Mouse (Mus musculus) heart, embryonic 16.5 days (tissue): ENCODE results near the gene Carm1. TPM values are rescaled to one million over a fixed set of nuclear protein-coding genes. Genes with fewer than 3 reads are reported as not detected.
"Not testable (repeated sequence)": the region's sequence is repeated elsewhere in the genome, so short reads cannot be mapped to it uniquely, and the experiment has no call there.

ENCODE experiments used
- ATAC-seq: fragments of 200-750 bp; cut with Nextera tagmentation; replicated peaks from 2 replicates; pipeline ENCODE4 v1.8.0; 2017; ENCODE audit warnings: moderate number of reproducible peaks; ENCODE audit not compliant: insufficient read depth, low FRiP score; ENCODE audit errors: extremely low read depth
- H3K27ac ChIP-seq: fragments of 300-500 bp; sonication (generic); 2 replicates; pipeline ENCODE4 v1.5.1; 2014; ENCODE audit warnings: mild to moderate bottlenecking, low read length, control low read depth, moderate library complexity
- H3K27me3 ChIP-seq: fragments of 300-500 bp; sonication (generic); 2 replicates; pipeline ENCODE4 v1.6.1; 2014; ENCODE audit warnings: low read length, mixed read lengths; ENCODE audit not compliant: control insufficient read depth, insufficient read depth
- H3K36me3 ChIP-seq: fragments of 300-500 bp; sonication (generic); 2 replicates; pipeline ENCODE4 v1.6.1; 2014; ENCODE audit not compliant: control insufficient read depth, insufficient read depth
- H3K4me1 ChIP-seq: fragments of 300-500 bp; sonication (generic); 2 replicates; pipeline ENCODE4 v1.6.1; 2014; ENCODE audit warnings: low read length, mixed read lengths; ENCODE audit not compliant: control insufficient read depth, insufficient read depth
- H3K4me2 ChIP-seq: fragments of 300-500 bp; sonication (generic); 2 replicates; pipeline ENCODE4 v1.6.1; 2014; ENCODE audit warnings: low read depth, mild to moderate bottlenecking, control low read depth, low read length
- H3K4me3 ChIP-seq: fragments of 300-500 bp; sonication (generic); 2 replicates; pipeline ENCODE4 v1.5.1; 2014; ENCODE audit warnings: mild to moderate bottlenecking, control low read depth, low read length
- H3K9ac ChIP-seq: fragments of 300-500 bp; sonication (generic); 2 replicates; pipeline ENCODE4 v1.6.1; 2014; ENCODE audit warnings: low read length, control low read depth
- H3K9me3 ChIP-seq: fragments of 300-500 bp; sonication (generic); replicated peaks from 2 replicates; pipeline ENCODE4 v1.6.1; 2016; ENCODE audit warnings: low read length; ENCODE audit not compliant: control insufficient read depth
- WGBS: fragments of 180-500 bp; shearing (Covaris S2); extraction: QIAGEN DNeasy Blood & Tissue Kit; methylation state at CpG from one replicate; pipeline ENCODE4 v1.1.7; 2014; 5-methylcytosine and 5-hydroxymethylcytosine counted together
- polyA plus RNA-seq: library from polyadenylated mRNA; unstranded; fragments of >200 nt; fragmentation: Nextera tagmentation; extraction: Ambion mirVana; gene quantifications from 2 replicates; pipeline ENCODE4 v1.2.1, GENCODE M21; 2015

The Carm1 gene
- polyA plus RNA-seq, 1 experiment from 2014 or later, result 17.2 TPM

DNA sequence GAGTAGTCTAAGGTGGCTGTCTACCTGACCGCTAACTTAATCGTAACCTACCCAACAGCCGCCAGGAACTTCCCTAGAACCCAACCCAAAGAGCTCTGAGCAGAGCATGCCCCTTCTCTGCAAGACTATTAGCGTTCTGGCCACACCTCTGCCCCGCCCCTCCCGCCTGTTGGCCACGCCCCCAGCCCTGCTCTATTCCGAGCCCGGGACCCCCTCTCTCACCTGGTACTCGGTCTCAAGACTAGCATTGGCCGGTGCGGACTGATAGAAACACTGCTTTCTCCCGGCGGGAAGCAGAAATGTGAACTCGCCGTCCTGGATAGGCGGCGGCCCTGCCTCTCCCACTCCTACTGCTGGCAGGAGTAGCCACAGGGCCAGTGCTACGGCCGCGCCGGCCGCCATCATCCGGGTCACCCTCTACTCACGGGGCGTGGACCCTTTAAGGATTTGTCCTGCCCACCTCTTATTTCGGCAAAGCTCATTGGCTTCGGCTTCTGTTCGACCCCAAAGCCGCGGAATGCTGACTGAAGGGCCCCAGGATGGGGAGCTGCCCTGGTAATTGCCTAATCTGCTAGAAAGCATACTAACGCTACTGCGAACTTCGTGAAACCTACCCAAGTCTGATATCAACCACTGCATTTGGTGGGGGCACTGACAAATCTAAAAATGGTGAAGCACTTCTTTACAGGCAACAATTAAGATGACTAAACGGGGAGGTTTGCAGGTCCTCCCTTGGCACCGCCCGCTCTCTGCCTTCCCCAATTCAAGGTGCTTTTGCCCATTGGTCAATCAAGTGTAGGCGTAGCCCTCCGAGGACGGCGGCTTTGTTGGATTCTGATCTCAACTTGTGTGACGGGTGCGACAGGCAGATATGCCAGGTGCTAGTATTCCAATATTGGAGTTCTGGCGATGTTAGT, 36.7 kb upstream of the Carm1 start, which contains the start of gene Tmed1:
Tmed1 (minus strand) TSS at position 481 of the 917 bp plus-strand sequence.
- H3K27me3 ChIP-seq, result no peaks in the 10 kb centered on the region
- H3K27ac ChIP-seq, result peak within 1 kb of the TSS; percentile 96
- H3K4me2 ChIP-seq, result peak within 1 kb of the TSS; percentile 88
- WGBS, result under 1% methylated on average over 44 of the region's 44 CpGs
- peak; percentile 97 for ATAC-seq
- peaks cover 24% of the 10 kb centered on the region for H3K36me3 ChIP-seq
- H3K4me1 ChIP-seq, result peaks cover 13% of the 10 kb centered on the region
- H3K9me3 ChIP-seq, result no peaks in the 10 kb centered on the region
- H3K4me3 ChIP-seq, result peak within 1 kb of the TSS; percentile 90
- H3K9ac ChIP-seq, result peak within 1 kb of the TSS; percentile 87

DNA sequence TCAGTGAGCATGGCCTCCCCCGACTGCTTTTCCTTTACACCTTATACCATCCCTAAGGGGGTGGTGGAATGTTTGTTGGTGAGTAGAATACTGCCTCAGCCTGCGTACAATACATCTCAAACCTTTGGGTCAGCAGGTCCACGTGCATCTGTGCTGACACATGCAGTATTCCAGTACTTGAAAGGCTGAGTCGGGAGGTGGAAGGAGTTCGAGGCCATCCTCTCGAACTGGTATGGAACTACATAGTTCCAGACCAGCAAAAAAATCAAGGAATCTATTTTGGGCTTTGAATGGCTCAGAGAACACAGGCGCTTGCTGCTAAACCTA, 36.0 kb upstream of the Carm1 start:
- no peak; the same call in 1 of the 2 replicates for ATAC-seq
- Histone ChIP-seq H3K4me3 (peak overlapping the region; percentile 90), H3K27ac (peak overlapping the region; percentile 96), H3K4me2 (peak overlapping the region; percentile 88), H3K27me3 (no peaks in the 10 kb centered on the region), H3K9me3 (no peaks in the 10 kb centered on the region), H3K9ac (peak overlapping the region; percentile 87), H3K4me1 (peaks cover 13% of the 10 kb centered on the region), H3K36me3 (peaks cover 21% of the 10 kb centered on the region)
- WGBS, result 4% methylated on average over 7 of the region's 7 CpGs

DNA sequence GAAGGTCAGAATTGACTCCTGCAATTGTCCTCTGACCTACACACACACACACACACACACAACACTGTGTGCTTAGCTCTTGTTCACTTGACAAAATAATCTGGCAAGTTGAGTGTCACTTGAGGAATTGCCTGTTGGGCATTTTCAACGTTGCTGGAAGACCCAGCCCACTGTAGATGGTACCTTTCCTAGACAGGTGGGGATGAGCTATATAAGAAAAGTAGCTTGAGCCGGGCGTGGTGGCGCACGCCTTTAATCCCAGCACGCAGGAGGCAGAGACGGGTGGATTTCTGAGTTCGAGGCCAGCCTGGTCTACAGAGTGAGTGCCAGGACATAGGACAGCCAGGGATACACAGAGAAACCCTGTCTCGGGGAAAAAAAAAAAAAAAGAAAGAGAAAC, 35.6 kb upstream of the Carm1 start:
- no peak for ATAC-seq
- Histone ChIP-seq H3K4me1 (peaks cover 13% of the 10 kb centered on the region), H3K4me3 (peak overlapping the region; percentile 90), H3K27ac (peak overlapping the region; percentile 96), H3K4me2 (peak overlapping the region; percentile 88), H3K36me3 (peaks cover 18% of the 10 kb centered on the region), H3K9ac (peak overlapping the region; percentile 87; the same call in 1 of the 2 replicates), H3K9me3 (no peaks in the 10 kb centered on the region), H3K27me3 (no peaks in the 10 kb centered on the region)
- 73% methylated on average over 9 of the region's 9 CpGs for WGBS

DNA sequence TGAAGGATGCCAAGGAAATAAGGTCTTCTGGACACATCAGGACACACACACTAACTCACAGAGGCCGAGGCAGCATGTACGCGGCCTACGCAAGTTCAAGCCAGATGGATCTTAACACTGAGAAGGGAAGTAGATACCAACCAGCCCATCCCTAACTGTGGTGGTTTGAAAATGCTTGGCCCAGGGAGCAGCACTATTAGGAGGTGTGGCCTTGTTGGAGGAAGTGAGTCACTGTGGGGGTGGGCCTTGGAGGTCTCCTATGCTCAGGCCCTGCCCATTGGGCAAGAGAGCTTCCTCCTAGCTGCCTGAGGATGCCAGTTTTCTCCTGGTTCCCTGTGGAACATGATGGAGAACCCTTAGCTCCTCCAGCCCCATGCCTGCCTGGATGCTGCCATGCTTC, 33.2 kb upstream of the Carm1 start:
- Histone ChIP-seq H3K9me3 (no peaks in the 10 kb centered on the region), H3K27me3 (no peaks in the 10 kb centered on the region), H3K36me3 (0 out of 2 replicates have a peak, but pooled peaks cover 6% of the 10 kb centered on the region), H3K4me1 (peaks cover 13% of the 10 kb centered on the region), H3K4me2 (no peak overlapping the region), H3K9ac (no peak overlapping the region), H3K27ac (no peak overlapping the region), H3K4me3 (no peak overlapping the region)
- no peak for ATAC-seq
- WGBS, result 93% methylated on average over 4 of the region's 4 CpGs

DNA sequence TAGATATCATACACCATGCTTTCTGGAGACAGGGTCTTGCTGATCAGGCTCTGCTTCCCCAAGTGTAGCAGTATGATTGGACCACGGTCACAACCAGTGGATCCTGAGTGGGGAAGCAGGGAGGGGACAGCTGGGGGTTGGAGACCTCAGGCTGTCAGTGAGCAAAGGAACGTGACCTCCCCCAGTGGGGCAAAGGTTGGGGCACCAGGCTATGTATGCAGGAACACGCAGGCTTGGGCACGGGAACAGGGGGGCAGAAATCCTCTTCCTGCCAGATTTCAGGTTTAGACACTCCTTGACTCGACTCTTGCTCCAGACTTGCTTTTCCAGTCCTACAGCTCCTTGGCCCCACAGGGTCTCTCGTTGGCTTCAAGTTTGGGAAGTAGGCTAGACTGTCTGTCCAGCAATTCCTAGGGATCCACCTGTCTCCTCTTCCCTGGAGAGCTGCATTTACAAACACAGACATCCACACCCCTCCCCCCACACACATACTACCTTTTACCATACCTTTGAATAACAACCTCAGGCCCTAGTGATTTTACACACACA, 28.7 kb upstream of the Carm1 start:
- H3K9me3 ChIP-seq, result no peaks in the 10 kb centered on the region
- 70% methylated on average over 6 of the region's 6 CpGs for WGBS
- H3K4me3 ChIP-seq, result no peak overlapping the region
- H3K27me3 ChIP-seq, result no peaks in the 10 kb centered on the region
- no peak overlapping the region for H3K9ac ChIP-seq
- H3K4me2 ChIP-seq, result no peak overlapping the region
- no peaks in the 10 kb centered on the region for H3K4me1 ChIP-seq
- ATAC-seq, result no peak
- no peak overlapping the region for H3K27ac ChIP-seq
- H3K36me3 ChIP-seq, result no peaks in the 10 kb centered on the region

DNA sequence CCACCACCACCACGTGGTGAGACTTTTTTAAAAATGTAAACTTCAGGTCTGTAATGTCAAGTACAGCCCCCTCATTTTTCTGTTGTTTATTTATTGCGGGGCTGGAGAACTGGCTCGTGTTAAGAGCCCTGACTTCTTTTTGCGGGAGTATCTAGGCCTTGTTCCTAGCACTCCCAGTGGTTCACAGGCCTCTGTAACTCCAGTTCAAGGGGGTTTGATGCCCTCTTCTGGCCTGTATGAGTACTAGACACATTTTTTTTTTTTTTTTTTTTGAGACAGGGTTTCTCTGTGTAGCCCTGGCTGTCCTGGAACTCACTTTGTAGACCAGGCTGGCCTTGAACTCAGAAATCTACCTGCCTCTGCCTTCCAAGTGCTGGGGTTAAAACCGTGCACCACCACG, 28.0 kb upstream of the Carm1 start:
- H3K4me2 ChIP-seq, H3K4me3 ChIP-seq, H3K27ac ChIP-seq, H3K36me3 ChIP-seq, H3K4me1 ChIP-seq, ATAC-seq, H3K9me3 ChIP-seq, H3K9ac ChIP-seq, H3K27me3 ChIP-seq: not testable (repeated sequence)
- WGBS, result 83% methylated on average over 6 of the region's 6 CpGs

DNA sequence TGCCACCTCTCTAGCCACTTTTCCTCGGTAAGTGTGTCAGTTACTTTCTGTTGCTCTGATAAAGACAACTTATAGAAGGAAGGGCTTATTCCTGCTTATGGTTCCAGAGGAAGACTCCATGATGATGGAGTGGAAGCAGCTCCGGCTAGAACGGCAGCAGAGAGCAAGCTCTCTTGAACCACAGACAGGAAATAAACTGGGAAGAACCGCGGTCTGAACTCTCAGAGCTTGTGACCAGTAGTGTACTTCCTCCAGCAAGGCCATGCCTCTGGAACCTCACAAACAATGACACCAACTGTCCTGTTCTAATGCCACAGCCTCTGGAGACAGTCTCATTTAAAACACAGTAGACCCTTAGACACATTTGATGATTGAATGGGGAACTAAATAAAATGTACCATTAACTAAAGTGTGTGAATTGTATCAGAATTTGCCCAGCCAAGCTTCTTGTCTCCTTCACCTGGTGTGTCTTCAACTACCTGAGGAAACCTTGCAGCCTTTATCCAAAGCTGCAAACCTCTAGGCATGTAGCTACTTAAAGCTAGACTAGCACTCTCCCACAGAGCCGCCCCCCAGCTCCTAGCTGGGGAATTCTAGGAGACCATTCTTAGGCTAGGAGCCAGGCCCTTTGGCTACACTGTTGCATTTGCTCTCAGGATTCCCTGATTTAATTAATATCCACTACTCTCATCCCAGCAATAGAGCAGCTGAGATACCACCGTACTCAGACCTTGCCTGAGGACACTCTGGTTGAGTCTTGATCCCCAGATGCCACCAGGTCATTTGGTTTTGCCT, 21.4 kb upstream of the Carm1 start:
- H3K9ac ChIP-seq, result no peak overlapping the region
- H3K4me2 ChIP-seq, result peak overlapping the region; percentile 22; the same call in 1 of the 2 replicates
- no peak for ATAC-seq
- no peaks in the 10 kb centered on the region for H3K27me3 ChIP-seq
- no peak overlapping the region for H3K4me3 ChIP-seq
- peaks cover 4% of the 10 kb centered on the region; the same call in 1 of the 2 replicates for H3K4me1 ChIP-seq
- no peaks in the 10 kb centered on the region for H3K9me3 ChIP-seq
- no peaks in the 10 kb centered on the region for H3K36me3 ChIP-seq
- H3K27ac ChIP-seq, result peak overlapping the region; percentile 10; the same call in 1 of the 2 replicates
- WGBS, result 63% methylated on average over 7 of the region's 7 CpGs

DNA sequence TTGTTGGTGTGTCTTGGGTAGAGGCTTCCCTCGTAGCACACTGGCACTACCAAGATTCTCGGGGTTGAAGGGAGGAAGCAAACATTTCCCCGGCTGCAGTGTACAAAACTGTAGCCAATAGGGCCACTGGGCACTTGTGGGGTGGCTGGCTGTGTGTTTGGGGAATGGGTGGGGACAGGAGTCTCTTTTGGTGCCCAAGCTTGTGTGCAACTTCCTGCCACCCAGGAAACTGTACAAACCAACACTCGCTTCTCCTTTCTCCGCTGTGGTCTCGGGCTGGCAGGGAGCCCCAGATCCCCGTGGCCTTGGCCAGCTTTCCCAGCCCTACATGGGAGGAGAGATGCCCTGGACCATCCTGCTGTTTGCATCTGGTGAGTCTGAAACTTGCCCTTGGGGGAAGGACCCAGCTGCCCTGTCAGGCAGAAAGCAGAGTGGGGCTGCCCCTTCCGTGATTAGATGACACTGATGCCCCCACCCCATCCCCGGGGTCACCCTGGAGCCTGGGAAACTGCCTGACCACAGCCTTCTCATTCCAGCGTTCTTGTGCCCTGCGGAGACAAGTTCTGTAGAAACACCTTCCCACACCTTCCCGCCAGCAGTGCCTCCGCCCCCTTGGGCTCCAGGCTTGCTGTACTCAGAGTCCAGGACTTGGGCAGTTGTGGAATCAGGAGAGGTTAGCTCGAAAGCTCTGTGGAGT, 20.6 kb upstream of the Carm1 start, which contains the start of gene AB124611:
AB124611 (plus strand) TSS at position 240 of the 697 bp plus-strand sequence.
- Histone ChIP-seq H3K9ac (peak within 1 kb of the TSS; percentile 24), H3K4me1 (peaks cover 4% of the 10 kb centered on the region; the same call in 1 of the 2 replicates), H3K27ac (peak within 1 kb of the TSS; percentile 10; the same call in 1 of the 2 replicates), H3K27me3 (no peaks in the 10 kb centered on the region), H3K36me3 (no peaks in the 10 kb centered on the region), H3K9me3 (no peaks in the 10 kb centered on the region), H3K4me3 (peak within 1 kb of the TSS; percentile 31), H3K4me2 (peak within 1 kb of the TSS; percentile 22)
- WGBS, result 49% methylated on average over 14 of the region's 14 CpGs
- no peak for ATAC-seq
